Mouse (Mus musculus): ENCODE measurements around the gene Cln6. TPM values are rescaled to one million over a fixed set of nuclear protein-coding genes. Genes with fewer than 3 reads are reported as not detected.

The Cln6 gene
- polyA plus RNA-seq, 1 experiment: 25.9 TPM

DNA sequence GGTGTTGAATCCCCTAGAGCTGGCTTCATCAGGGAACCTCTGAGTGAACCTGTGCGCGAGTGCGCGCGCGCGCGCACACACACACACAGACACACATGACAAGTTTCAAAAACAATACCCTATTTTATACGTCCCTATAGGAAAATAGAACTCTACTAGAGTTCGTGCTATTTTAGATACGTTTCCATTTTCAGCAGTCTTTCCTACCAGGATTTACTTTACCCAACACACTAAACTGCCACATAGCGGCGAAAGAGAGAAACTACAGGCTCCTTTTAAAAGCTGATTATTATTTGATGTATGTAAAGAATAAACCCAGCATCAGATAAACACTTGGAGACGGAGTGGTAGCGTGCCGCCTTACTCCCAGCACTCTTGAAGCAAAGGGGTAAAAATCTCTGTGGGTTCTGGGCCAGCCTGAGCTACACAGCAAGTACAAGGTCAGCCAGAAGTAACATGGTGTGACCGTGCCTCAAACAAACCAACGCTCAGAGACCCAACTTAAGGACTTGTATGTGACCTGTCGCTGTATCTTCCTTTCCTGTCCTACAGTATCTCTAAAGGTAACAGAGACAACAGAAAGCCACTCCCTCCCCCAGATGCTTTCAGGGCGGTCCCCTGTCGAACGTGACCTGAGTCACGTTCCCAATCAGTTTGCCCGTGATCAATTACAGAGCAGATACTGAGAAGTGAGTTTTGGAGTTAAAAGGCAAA is 10.5 kb upstream of the Cln6 start:
- Histone ChIP-seq H3K27me3 (ENCODE audit: control insufficient read depth, insufficient read depth, insufficient read length) (no peaks in the 10 kb centered on the region), H3K79me2 (ENCODE audit: control insufficient read depth, insufficient read depth) (no peaks in the 10 kb centered on the region), H3ac (ENCODE audit: control insufficient read depth, insufficient read length) (no peak overlapping the region), H3K4me3 (no peak overlapping the region), H3K36me3 (ENCODE audit: control insufficient read depth, insufficient read depth) (no peaks in the 10 kb centered on the region), H3K4me2 (ENCODE audit: low read depth) (peak overlapping the region; percentile 81)
- TF ChIP-seq POLR2A (IDR thresholded peaks at IDR 0.05; ENCODE audit: insufficient read length, low read depth) (no peak), MYOG (IDR thresholded peaks at IDR 0.05; ENCODE audit: control insufficient read depth in 1 of 3, insufficient read depth in 1 of 3, insufficient read length in 2 of 3, low read depth in 2 of 3) (no peak), CEBPB (IDR thresholded peaks at IDR 0.05; ENCODE audit: insufficient read depth, poor library complexity, severe bottlenecking) (no peak), E2F4 (IDR thresholded peaks at IDR 0.05; ENCODE audit: insufficient read depth) (no peak), USF1 (IDR thresholded peaks at IDR 0.05; ENCODE audit: low read depth) (no peak), MYOD1 (IDR thresholded peaks at IDR 0.05; ENCODE audit: control insufficient read depth in 1 of 3, insufficient read length in 2 of 3, low read depth in 2 of 3) (no peak), POLR2AphosphoS2 (IDR thresholded peaks at IDR 0.05; ENCODE audit: insufficient read length, low read depth) (no peak), TCF12 (IDR thresholded peaks at IDR 0.05; ENCODE audit: insufficient read depth, poor library complexity, severe bottlenecking) (no peak), SRF (IDR thresholded peaks at IDR 0.05; ENCODE audit: control insufficient read depth, insufficient read length, low read depth) (no peak), REST (IDR thresholded peaks at IDR 0.05; ENCODE audit: insufficient read depth, insufficient read length) (no peak), TCF3 (IDR thresholded peaks at IDR 0.05; ENCODE audit: insufficient read length, low read depth) (no peak), MAX (IDR thresholded peaks at IDR 0.05; ENCODE audit: low read depth) (no peak)

DNA sequence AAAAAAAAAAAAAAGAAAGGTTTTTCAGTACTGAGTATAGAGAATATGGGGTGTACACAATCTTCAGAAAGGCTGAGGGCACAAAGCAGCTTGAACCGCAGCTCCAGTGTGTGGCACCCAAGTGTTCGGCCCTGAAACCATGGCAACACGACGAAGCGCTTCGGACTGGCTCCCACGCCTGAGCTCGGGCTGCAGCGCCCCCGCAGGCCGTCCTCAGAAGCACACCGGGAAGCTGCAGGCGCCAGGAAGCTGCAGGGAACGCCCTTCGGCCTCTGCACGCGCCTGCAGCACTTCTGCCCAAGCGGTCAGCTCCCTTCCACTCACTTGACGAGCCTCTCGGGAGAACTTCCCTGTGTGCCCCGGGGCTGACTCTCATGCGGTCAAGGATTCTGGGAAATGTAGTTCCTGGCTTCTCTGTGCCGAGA is 9.9 kb upstream of the Cln6 start:
- Histone ChIP-seq H3K4me3 (no peak overlapping the region), H3K27me3 (ENCODE audit: control insufficient read depth, insufficient read depth, insufficient read length) (no peaks in the 10 kb centered on the region), H3K4me2 (ENCODE audit: low read depth) (peak overlapping the region; percentile 81), H3K79me2 (ENCODE audit: control insufficient read depth, insufficient read depth) (no peaks in the 10 kb centered on the region), H3K36me3 (ENCODE audit: control insufficient read depth, insufficient read depth) (no peaks in the 10 kb centered on the region), H3ac (ENCODE audit: control insufficient read depth, insufficient read length) (no peak overlapping the region)
- TF ChIP-seq MYOG (IDR thresholded peaks at IDR 0.05; ENCODE audit: control insufficient read depth in 1 of 3, insufficient read depth in 1 of 3, insufficient read length in 2 of 3, low read depth in 2 of 3) (peak in 2 of 3 experiments; percentile 17 to 68), POLR2AphosphoS2 (IDR thresholded peaks at IDR 0.05; ENCODE audit: insufficient read length, low read depth) (peak; percentile 9), REST (IDR thresholded peaks at IDR 0.05; ENCODE audit: insufficient read depth, insufficient read length) (no peak), SRF (IDR thresholded peaks at IDR 0.05; ENCODE audit: control insufficient read depth, insufficient read length, low read depth) (peak; percentile 58), TCF12 (IDR thresholded peaks at IDR 0.05; ENCODE audit: insufficient read depth, poor library complexity, severe bottlenecking) (no peak), MAX (IDR thresholded peaks at IDR 0.05; ENCODE audit: low read depth) (peak; percentile 30), POLR2A (IDR thresholded peaks at IDR 0.05; ENCODE audit: insufficient read length, low read depth) (peak; percentile 52), TCF3 (IDR thresholded peaks at IDR 0.05; ENCODE audit: insufficient read length, low read depth) (peak; percentile 7), MYOD1 (IDR thresholded peaks at IDR 0.05; ENCODE audit: control insufficient read depth in 1 of 3, insufficient read length in 2 of 3, low read depth in 2 of 3) (peak in 2 of 3 experiments; percentile 8 to 46)

GRCm38 (mm10) chr9:62829877-62830276 is 8.7 kb upstream of the Cln6 start:
- H3K4me2 ChIP-seq (ENCODE audit: low read depth): no peak overlapping the region
- H3K4me3 ChIP-seq: no peak overlapping the region
- no peaks in the 10 kb centered on the region for H3K79me2 ChIP-seq (ENCODE audit: control insufficient read depth, insufficient read depth)
- no peak overlapping the region for H3ac ChIP-seq (ENCODE audit: control insufficient read depth, insufficient read length)
- no peaks in the 10 kb centered on the region for H3K27me3 ChIP-seq (ENCODE audit: control insufficient read depth, insufficient read depth, insufficient read length)
- TF ChIP-seq TCF12 (IDR thresholded peaks at IDR 0.05; ENCODE audit: insufficient read depth, poor library complexity, severe bottlenecking): no peak
- no peak for TF ChIP-seq MYOD1 (IDR thresholded peaks at IDR 0.05; ENCODE audit: control insufficient read depth in 1 of 3, insufficient read length in 2 of 3, low read depth in 2 of 3)
- no peak for TF ChIP-seq POLR2A (IDR thresholded peaks at IDR 0.05; ENCODE audit: insufficient read length, low read depth)
- no peak for TF ChIP-seq POLR2AphosphoS2 (IDR thresholded peaks at IDR 0.05; ENCODE audit: insufficient read length, low read depth)
- TF ChIP-seq REST (IDR thresholded peaks at IDR 0.05; ENCODE audit: insufficient read depth, insufficient read length): no peak
- TF ChIP-seq USF1 (IDR thresholded peaks at IDR 0.05; ENCODE audit: low read depth): no peak
- TF ChIP-seq MAX (IDR thresholded peaks at IDR 0.05; ENCODE audit: low read depth): no peak
- no peak for TF ChIP-seq MYOG (IDR thresholded peaks at IDR 0.05; ENCODE audit: control insufficient read depth in 1 of 3, insufficient read depth in 1 of 3, insufficient read length in 2 of 3, low read depth in 2 of 3)
- no peak for TF ChIP-seq E2F4 (IDR thresholded peaks at IDR 0.05; ENCODE audit: insufficient read depth)
- TF ChIP-seq SRF (IDR thresholded peaks at IDR 0.05; ENCODE audit: control insufficient read depth, insufficient read length, low read depth): no peak
- no peak for TF ChIP-seq TCF3 (IDR thresholded peaks at IDR 0.05; ENCODE audit: insufficient read length, low read depth)
- H3K36me3 ChIP-seq (ENCODE audit: control insufficient read depth, insufficient read depth): no peaks in the 10 kb centered on the region

DNA sequence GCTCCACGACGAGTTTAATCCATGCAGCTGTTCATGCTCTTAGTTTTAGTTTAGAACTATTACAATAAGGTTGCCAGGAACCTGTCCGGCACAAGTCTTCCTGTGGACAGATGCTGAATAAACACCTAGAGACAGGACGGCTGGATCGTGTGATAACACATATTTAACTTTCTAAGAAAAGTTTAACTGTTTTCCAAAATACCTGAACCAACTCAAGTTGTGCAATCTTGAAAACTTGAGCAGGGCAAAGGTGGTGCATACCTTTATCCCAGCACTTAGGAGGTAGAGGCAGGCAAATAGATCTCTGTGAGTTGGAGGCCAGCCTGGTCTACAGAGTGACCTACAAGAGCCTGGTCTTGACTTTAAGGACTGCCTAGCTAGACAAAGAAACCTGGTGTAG is 3.7 kb upstream of the Cln6 start:
- TF ChIP-seq CEBPB (IDR thresholded peaks at IDR 0.05; ENCODE audit: insufficient read depth, poor library complexity, severe bottlenecking) (no peak), REST (IDR thresholded peaks at IDR 0.05; ENCODE audit: insufficient read depth, insufficient read length) (no peak), TCF3 (IDR thresholded peaks at IDR 0.05; ENCODE audit: insufficient read length, low read depth) (no peak), MYOD1 (IDR thresholded peaks at IDR 0.05; ENCODE audit: control insufficient read depth in 1 of 3, insufficient read length in 2 of 3, low read depth in 2 of 3) (no peak), SRF (IDR thresholded peaks at IDR 0.05; ENCODE audit: control insufficient read depth, insufficient read length, low read depth) (no peak), POLR2AphosphoS2 (IDR thresholded peaks at IDR 0.05; ENCODE audit: insufficient read length, low read depth) (no peak), TCF12 (IDR thresholded peaks at IDR 0.05; ENCODE audit: insufficient read depth, poor library complexity, severe bottlenecking) (no peak), E2F4 (IDR thresholded peaks at IDR 0.05; ENCODE audit: insufficient read depth) (no peak), USF1 (IDR thresholded peaks at IDR 0.05; ENCODE audit: low read depth) (no peak), POLR2A (IDR thresholded peaks at IDR 0.05; ENCODE audit: insufficient read length, low read depth) (no peak), MYOG (IDR thresholded peaks at IDR 0.05; ENCODE audit: control insufficient read depth in 1 of 3, insufficient read depth in 1 of 3, insufficient read length in 2 of 3, low read depth in 2 of 3) (no peak), MAX (IDR thresholded peaks at IDR 0.05; ENCODE audit: low read depth) (no peak)
- H3K4me2 ChIP-seq (ENCODE audit: low read depth): no peak overlapping the region
- no peaks in the 10 kb centered on the region for H3K27me3 ChIP-seq (ENCODE audit: control insufficient read depth, insufficient read depth, insufficient read length)
- H3K36me3 ChIP-seq (ENCODE audit: control insufficient read depth, insufficient read depth): no peaks in the 10 kb centered on the region
- H3K4me3 ChIP-seq: no peak overlapping the region
- H3ac ChIP-seq (ENCODE audit: control insufficient read depth, insufficient read length): no peak overlapping the region
- H3K79me2 ChIP-seq (ENCODE audit: control insufficient read depth, insufficient read depth): no peaks in the 10 kb centered on the region

Measured in myocyte (in vitro differentiated cells).